Mouse (Mus musculus) hindbrain, embryonic 12.5 days (tissue): ENCODE results near the gene Rnf212. TPM values are rescaled to one million over a fixed set of nuclear protein-coding genes. Genes with fewer than 3 reads are reported as not detected.

Experiments used
- ATAC-seq: fragments of 200-750 bp; cut with Nextera tagmentation; 2 replicates; pipeline ENCODE4 v1.8.0; 2017; ENCODE audit warnings: moderate TSS enrichment; ENCODE audit not compliant: low FRiP score
- H3K27ac ChIP-seq: fragments of 300-500 bp; sonication (generic); 2 replicates; pipeline ENCODE4 v1.5.1; 2016; ENCODE audit warnings: mild to moderate bottlenecking
- H3K27me3 ChIP-seq: fragments of 300-500 bp; sonication (generic); 2 replicates; pipeline ENCODE4 v1.6.1; 2016; ENCODE audit warnings: mild to moderate bottlenecking
- H3K36me3 ChIP-seq: fragments of 300-500 bp; sonication (generic); 2 replicates; pipeline ENCODE4 v1.6.1; 2016; ENCODE audit warnings: mild to moderate bottlenecking
- H3K4me1 ChIP-seq: fragments of 300-500 bp; sonication (generic); 2 replicates; pipeline ENCODE4 v1.6.1; 2016
- H3K4me2 ChIP-seq: fragments of 300-500 bp; sonication (generic); replicated peaks from 2 replicates; pipeline ENCODE4 v1.6.1; 2016; ENCODE audit warnings: mild to moderate bottlenecking
- H3K4me3 ChIP-seq: fragments of 300-500 bp; sonication (generic); 2 replicates; pipeline ENCODE4 v1.5.1; 2016; ENCODE audit warnings: mild to moderate bottlenecking
- H3K9ac ChIP-seq: fragments of 300-500 bp; sonication (generic); 2 replicates; pipeline ENCODE4 v1.6.1; 2016; ENCODE audit warnings: mild to moderate bottlenecking, moderate library complexity
- H3K9me3 ChIP-seq: fragments of 300-500 bp; sonication (generic); replicated peaks from 2 replicates; pipeline ENCODE4 v1.6.1; 2016; ENCODE audit warnings: mild to moderate bottlenecking
- WGBS: fragments of 180-500 bp; shearing (Covaris S2); methylation state at CpG from one replicate; pipeline ENCODE4 v1.1.7; 2016; 5-methylcytosine and 5-hydroxymethylcytosine counted together
- polyA plus RNA-seq: library from polyadenylated mRNA; unstranded; fragments of >200 nt; fragmentation: Nextera tagmentation; extraction: Ambion mirVana; gene quantifications from 2 replicates; pipeline ENCODE4 v1.2.1, GENCODE M21; 2016

The Rnf212 gene
- polyA plus RNA-seq, 1 experiment from 2014 or later, result 0.65 TPM

GRCm38 (mm10) chr5:108692271-108692670 lies 82.5 kb downstream of the Rnf212 start, which contains the start of gene Fgfrl1:
Gene Fgfrl1 (plus strand): TSS chr5:108692382.
- Histone ChIP-seq H3K36me3 (no peaks in the 10 kb centered on the region), H3K4me2 (peak within 1 kb of the TSS; percentile 95), H3K9ac (no peak within 1 kb of the TSS), H3K4me3 (peak within 1 kb of the TSS; percentile 87), H3K9me3 (no peaks in the 10 kb centered on the region), H3K4me1 (peaks cover 40% of the 10 kb centered on the region), H3K27me3 (peaks cover 25% of the 10 kb centered on the region), H3K27ac (no peak within 1 kb of the TSS)
- no peak for ATAC-seq
- 3% methylated on average over 12 of the region's 18 CpGs for WGBS

- 78% methylated on average over 4 of the region's 4 CpGs for WGBS
- ATAC-seq, result no peak
- peaks cover 25% of the 10 kb centered on the region for H3K27me3 ChIP-seq
Measured at GRCm38 (mm10) chr5:108691152-108691551, 83.6 kb downstream of the Rnf212 start.

GRCm38 (mm10) chr5:108689091-108689490 lies 85.7 kb downstream of the Rnf212 start:
- no peak overlapping the region for H3K4me3 ChIP-seq
- H3K4me1 ChIP-seq, result peaks cover 11% of the 10 kb centered on the region
- H3K9me3 ChIP-seq, result no peaks in the 10 kb centered on the region
- no peak overlapping the region for H3K27ac ChIP-seq
- no peak for ATAC-seq
- no peaks in the 10 kb centered on the region for H3K36me3 ChIP-seq
- WGBS, result 70% methylated on average over 5 of the region's 5 CpGs
- H3K27me3 ChIP-seq, result peaks cover 25% of the 10 kb centered on the region
- H3K4me2 ChIP-seq, result no peak overlapping the region
- no peak overlapping the region for H3K9ac ChIP-seq

More at GRCm38 (mm10) chr5:108691152-108691551, 83.6 kb downstream of the Rnf212 start:
- H3K4me3 ChIP-seq, result no peak overlapping the region
- H3K9ac ChIP-seq, result no peak overlapping the region
- H3K36me3 ChIP-seq, result no peaks in the 10 kb centered on the region
- H3K27ac ChIP-seq, result no peak overlapping the region
- H3K9me3 ChIP-seq, result no peaks in the 10 kb centered on the region
- H3K4me1 ChIP-seq, result peaks cover 30% of the 10 kb centered on the region
- H3K4me2 ChIP-seq, result no peak overlapping the region

- Histone ChIP-seq H3K36me3 (no peaks in the 10 kb centered on the region), H3K4me2 (no peak overlapping the region), H3K9ac (no peak overlapping the region), H3K27me3 (no peaks in the 10 kb centered on the region), H3K4me3 (no peak overlapping the region), H3K9me3 (no peaks in the 10 kb centered on the region), H3K27ac (no peak overlapping the region), H3K4me1 (peaks cover 12% of the 10 kb centered on the region)
- 87% methylated on average over 6 of the region's 6 CpGs for WGBS
- ATAC-seq, result no peak
Measured at GRCm38 (mm10) chr5:108680871-108681270, 93.9 kb downstream of the Rnf212 start.

GRCm38 (mm10) chr5:108679909-108680308 lies 94.9 kb downstream of the Rnf212 start:
- no peak overlapping the region for H3K27ac ChIP-seq
- no peak overlapping the region for H3K4me3 ChIP-seq
- H3K36me3 ChIP-seq, result no peaks in the 10 kb centered on the region
- H3K27me3 ChIP-seq, result no peaks in the 10 kb centered on the region
- H3K9me3 ChIP-seq, result no peaks in the 10 kb centered on the region
- H3K4me1 ChIP-seq, result peaks cover 12% of the 10 kb centered on the region
- H3K9ac ChIP-seq, result no peak overlapping the region
- WGBS, result 57% methylated on average over 3 of the region's 3 CpGs
- ATAC-seq, result no peak
- H3K4me2 ChIP-seq, result no peak overlapping the region

Other genes starting within 250 kb of the Rnf212 start
- 23.7 and 24.9 TPM in 2 replicates for gene Cplx1, start 225.0 kb downstream of the Rnf212 start, polyA plus RNA-seq
- 54.3 and 63.2 TPM in 2 replicates for gene Gak, start 145.2 kb downstream of the Rnf212 start, polyA plus RNA-seq
- gene Tmem175, start 145.2 kb downstream of the Rnf212 start, polyA plus RNA-seq, result 21.6 and 22.3 TPM in 2 replicates
- gene Idua, start 114.7 kb downstream of the Rnf212 start, polyA plus RNA-seq, result 11.2 and 12.9 TPM in 2 replicates
- 21.9 and 23.5 TPM in 2 replicates for gene Dgkq, start 105.3 kb downstream of the Rnf212 start, polyA plus RNA-seq
- 1.6 and 1.7 TPM in 2 replicates for gene Slc26a1, start 99.4 kb downstream of the Rnf212 start, polyA plus RNA-seq
- gene Fgfrl1, start 82.6 kb downstream of the Rnf212 start, polyA plus RNA-seq, result 25.3 and 29.4 TPM in 2 replicates
- gene Tmed11, start 20.4 kb upstream of the Rnf212 start, polyA plus RNA-seq, result not detected in 2 replicates
- not detected in 2 replicates for gene Vmn2r8, start 33.9 kb upstream of the Rnf212 start, polyA plus RNA-seq
- gene Vmn2r9, start 77.6 kb upstream of the Rnf212 start, polyA plus RNA-seq, result not detected in 2 replicates
- gene Vmn2r10, start 231.5 kb upstream of the Rnf212 start, polyA plus RNA-seq, result not detected in 2 replicates